Mouse (Mus musculus): ENCODE results near the gene Cgrrf1.

GRCm38 (mm10) chr14:46889096-46889495, 57.2 kb downstream of the Cgrrf1 start:
- TF ChIP-seq ZC3H11A (IDR thresholded peaks at IDR 0.05; ENCODE audit: borderline replicate concordance, low read depth, low read length): no peak
- TF ChIP-seq CHD2 (IDR thresholded peaks at IDR 0.05; ENCODE audit: low read depth, low read length): no peak
